Mouse (Mus musculus): ENCODE results near the gene Sppl3. TPM values are rescaled to one million over a fixed set of nuclear protein-coding genes. Genes with fewer than 3 reads are reported as not detected.

Gene Sppl3
- total RNA-seq (2014; rRNA removed) = 153 TPM in 2 replicates
- polyA plus RNA-seq (2015; fragmentation: Nextera tagmentation; extraction: Ambion mirVana) = 34.9 and 37.1 TPM in 2 replicates

- Histone ChIP-seq H3K27ac (ENCODE audit: low read depth, low read length) (peak within 1 kb of the TSS; percentile 97), H3K27me3 (ENCODE audit: insufficient read depth, low read length) (no peaks in the 10 kb centered on the region), H3K9me3 (ENCODE audit: low read length) (no peaks in the 10 kb centered on the region), H3K9ac (replicated peaks; ENCODE audit: low read length, poor library complexity, severe bottlenecking) (peak within 1 kb of the TSS; percentile 99), H3K4me3 (ENCODE audit: low read depth, low read length) (peak within 1 kb of the TSS; percentile 93), H3K4me1 (ENCODE audit: insufficient read depth, low read length) (peaks cover 12% of the 10 kb centered on the region), H3K36me3 (ENCODE audit: insufficient read depth, low read length) (no peaks in the 10 kb centered on the region), H3K4me2 (ENCODE audit: low read depth, low read length, poor library complexity, severe bottlenecking) (peak within 1 kb of the TSS; percentile 93)
- WGBS = 1% methylated on average over 36 of the region's 65 CpGs
- ATAC-seq (ENCODE audit: low FRiP score) = peak; percentile 93
- no peak for TF ChIP-seq CTCF (IDR thresholded peaks at IDR 0.05)
- peak; percentile 94 for DNase-seq (ENCODE audit: low spot score)
These were observed at the start of gene Sppl3 for GRCm38 (mm10) chr5:115010577-115011216. Gene Sppl3 (plus strand): TSS chr5:115011137.

GRCm38 (mm10) chr5:114961590-114962360 lies 49.2 kb upstream of the Sppl3 start:
- H3K4me2 ChIP-seq (ENCODE audit: low read depth, low read length, poor library complexity, severe bottlenecking) = no peak overlapping the region
- H3K9me3 ChIP-seq (ENCODE audit: low read length) = no peaks in the 10 kb centered on the region
- no peaks in the 10 kb centered on the region for H3K27me3 ChIP-seq (ENCODE audit: insufficient read depth, low read length)
- H3K4me1 ChIP-seq (ENCODE audit: insufficient read depth, low read length) = no peaks in the 10 kb centered on the region
- no peak overlapping the region for H3K27ac ChIP-seq (ENCODE audit: low read depth, low read length)
- ATAC-seq (ENCODE audit: low FRiP score) = no peak
- 47% methylated on average over 4 of the region's 4 CpGs for WGBS
- peak; percentile 24 for DNase-seq (ENCODE audit: low spot score)
- no peaks in the 10 kb centered on the region for H3K36me3 ChIP-seq (ENCODE audit: insufficient read depth, low read length)
- H3K9ac ChIP-seq (replicated peaks; ENCODE audit: low read length, poor library complexity, severe bottlenecking) = no peak overlapping the region
- no peak overlapping the region for H3K4me3 ChIP-seq (ENCODE audit: low read depth, low read length)
- TF ChIP-seq CTCF (IDR thresholded peaks at IDR 0.05) = no peak

GRCm38 (mm10) chr5:114964315-114964966 lies 46.5 kb upstream of the Sppl3 start:
- Histone ChIP-seq H3K27ac (ENCODE audit: low read depth, low read length) (no peak overlapping the region), H3K9me3 (ENCODE audit: low read length) (no peaks in the 10 kb centered on the region), H3K4me3 (ENCODE audit: low read depth, low read length) (no peak overlapping the region), H3K4me1 (ENCODE audit: insufficient read depth, low read length) (no peaks in the 10 kb centered on the region), H3K36me3 (ENCODE audit: insufficient read depth, low read length) (no peaks in the 10 kb centered on the region), H3K9ac (replicated peaks; ENCODE audit: low read length, poor library complexity, severe bottlenecking) (no peak overlapping the region), H3K4me2 (ENCODE audit: low read depth, low read length, poor library complexity, severe bottlenecking) (no peak overlapping the region), H3K27me3 (ENCODE audit: insufficient read depth, low read length) (no peaks in the 10 kb centered on the region)
- DNase-seq (ENCODE audit: low spot score) = no peak
- no peak for ATAC-seq (ENCODE audit: low FRiP score)
- TF ChIP-seq CTCF (IDR thresholded peaks at IDR 0.05) = no peak
- 78% methylated on average over 7 of the region's 7 CpGs for WGBS

GRCm38 (mm10) chr5:114964967-114965898 lies 45.7 kb upstream of the Sppl3 start:
- TF ChIP-seq CTCF (IDR thresholded peaks at IDR 0.05) = no peak
- DNase-seq (ENCODE audit: low spot score) = no peak
- no peaks in the 10 kb centered on the region for H3K36me3 ChIP-seq (ENCODE audit: insufficient read depth, low read length)
- H3K27ac ChIP-seq (ENCODE audit: low read depth, low read length) = no peak overlapping the region
- no peak overlapping the region for H3K4me3 ChIP-seq (ENCODE audit: low read depth, low read length)
- ATAC-seq (ENCODE audit: low FRiP score) = no peak
- H3K4me1 ChIP-seq (ENCODE audit: insufficient read depth, low read length) = no peaks in the 10 kb centered on the region
- H3K4me2 ChIP-seq (ENCODE audit: low read depth, low read length, poor library complexity, severe bottlenecking) = no peak overlapping the region
- H3K27me3 ChIP-seq (ENCODE audit: insufficient read depth, low read length) = no peaks in the 10 kb centered on the region
- WGBS = 73% methylated on average over 17 of the region's 17 CpGs
- H3K9ac ChIP-seq (replicated peaks; ENCODE audit: low read length, poor library complexity, severe bottlenecking) = no peak overlapping the region
- no peaks in the 10 kb centered on the region for H3K9me3 ChIP-seq (ENCODE audit: low read length)

- no peak for ATAC-seq (ENCODE audit: low FRiP score)
- H3K27ac ChIP-seq (ENCODE audit: low read depth, low read length) = no peak overlapping the region
- no peaks in the 10 kb centered on the region for H3K4me1 ChIP-seq (ENCODE audit: insufficient read depth, low read length)
- no peak overlapping the region for H3K9ac ChIP-seq (replicated peaks; ENCODE audit: low read length, poor library complexity, severe bottlenecking)
- no peaks in the 10 kb centered on the region for H3K36me3 ChIP-seq (ENCODE audit: insufficient read depth, low read length)
- TF ChIP-seq CTCF (IDR thresholded peaks at IDR 0.05) = no peak
- no peak overlapping the region for H3K4me2 ChIP-seq (ENCODE audit: low read depth, low read length, poor library complexity, severe bottlenecking)
- WGBS = 46% methylated on average over 14 of the region's 14 CpGs
- no peak overlapping the region for H3K4me3 ChIP-seq (ENCODE audit: low read depth, low read length)
- DNase-seq (ENCODE audit: low spot score) = no peak
- H3K27me3 ChIP-seq (ENCODE audit: insufficient read depth, low read length) = no peaks in the 10 kb centered on the region
- H3K9me3 ChIP-seq (ENCODE audit: low read length) = no peaks in the 10 kb centered on the region
These were observed 43.2 kb upstream of the Sppl3 start for GRCm38 (mm10) chr5:114967523-114968268.
